Mouse (Mus musculus) left cerebral cortex, adult 2 months (tissue): ENCODE results near the gene Clint1. TPM values are rescaled to one million over a fixed set of nuclear protein-coding genes. Genes with fewer than 3 reads are reported as not detected.

ENCODE experiments used
- DNase-seq, 2 experiments: peaks; one replicate each; pipeline ENCODE4 v3.0.0; 2021 to 2022; ENCODE audit warnings: low spot score in 2 of 2, mixed read lengths in 1 of 2; ENCODE audit errors: extremely low spot score in 1 of 2
- H3K27ac ChIP-seq: fragments of 200-600 bp; 2 replicates; pipeline ENCODE4 v1.8.1; 2022
- H3K4me3 ChIP-seq: fragments of 200-600 bp; 2 replicates; pipeline ENCODE4 v1.8.1; 2022
- CTCF ChIP-seq: fragments of 200-600 bp; IDR thresholded peaks from 2 replicates; pipeline ENCODE4 v1.8.1; 2022; ENCODE audit warnings: antibody characterized with exemption, mild to moderate bottlenecking, moderate library complexity
- intact Hi-C: fragments of 180-260 bp; cut with DNase I; formaldehyde crosslinking; loops from one replicate; pipeline ENCODE4 v1.15.1; 2025
- total RNA-seq, 2 experiments: library from RNA; stranded (reverse); gene quantifications; 2 replicates each; pipeline ENCODE4 v1.2.3; 2021

Clint1 gene
- total RNA-seq, 2 experiments from 2014 or later: 52.5 to 53.4 TPM

DNA sequence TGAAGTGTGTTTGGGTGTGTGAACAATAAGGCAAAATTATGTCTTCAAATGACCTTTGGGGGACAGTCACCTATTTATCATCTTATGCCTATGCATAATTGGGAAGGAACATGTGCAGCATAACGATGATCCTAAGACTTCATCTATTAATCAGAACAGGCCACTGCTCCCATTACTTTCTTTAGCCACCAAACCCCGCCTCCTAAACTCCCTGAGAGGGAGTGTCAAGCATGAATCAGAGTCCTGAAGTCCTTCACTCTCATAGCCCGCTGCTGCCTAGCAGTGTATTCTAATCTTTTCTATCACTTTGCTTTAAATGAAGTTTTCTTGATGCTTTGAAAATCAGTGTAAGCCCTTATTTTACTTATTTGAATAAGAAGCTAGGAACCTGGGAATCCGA, 2.6 kb upstream of the Clint1 start:
- H3K4me3 ChIP-seq: no peak overlapping the region
- no peak for DNase-seq
- no peak overlapping the region for H3K27ac ChIP-seq
- intact Hi-C loops: no loop called here
- TF ChIP-seq CTCF: no peak

DNA sequence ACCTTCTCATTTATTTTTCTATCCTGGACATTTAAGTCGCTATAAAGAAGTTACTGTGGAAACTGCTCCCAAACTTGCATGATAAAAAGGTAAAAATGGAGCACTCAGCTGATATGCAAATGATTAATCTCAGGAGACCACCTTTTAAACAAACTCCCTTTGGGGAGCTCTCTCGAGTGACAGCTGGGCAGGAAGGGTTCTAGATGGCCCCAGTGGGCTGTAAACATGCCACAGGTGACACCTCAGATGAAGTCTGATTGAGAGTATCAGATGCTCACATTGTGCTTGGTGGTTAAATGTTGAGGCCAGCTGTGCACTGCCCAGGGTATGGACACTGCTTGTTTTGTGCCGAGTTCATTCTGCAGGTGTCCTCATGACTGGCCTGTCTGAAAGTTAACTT, 2.0 kb upstream of the Clint1 start:
- intact Hi-C loops: no loop called here

GRCm38 (mm10) chr11:45850317-45850716, 1.5 kb upstream of the Clint1 start:
- intact Hi-C loops: no loop called here
- Histone ChIP-seq H3K27ac (no peak overlapping the region), H3K4me3 (no peak overlapping the region)
- DNase-seq: no peak
- no peak for TF ChIP-seq CTCF

More for the DNA sequence above, 2.0 kb upstream of the Clint1 start:
- Histone ChIP-seq H3K27ac (no peak overlapping the region), H3K4me3 (no peak overlapping the region)
- no peak for DNase-seq
- TF ChIP-seq CTCF: no peak

DNA sequence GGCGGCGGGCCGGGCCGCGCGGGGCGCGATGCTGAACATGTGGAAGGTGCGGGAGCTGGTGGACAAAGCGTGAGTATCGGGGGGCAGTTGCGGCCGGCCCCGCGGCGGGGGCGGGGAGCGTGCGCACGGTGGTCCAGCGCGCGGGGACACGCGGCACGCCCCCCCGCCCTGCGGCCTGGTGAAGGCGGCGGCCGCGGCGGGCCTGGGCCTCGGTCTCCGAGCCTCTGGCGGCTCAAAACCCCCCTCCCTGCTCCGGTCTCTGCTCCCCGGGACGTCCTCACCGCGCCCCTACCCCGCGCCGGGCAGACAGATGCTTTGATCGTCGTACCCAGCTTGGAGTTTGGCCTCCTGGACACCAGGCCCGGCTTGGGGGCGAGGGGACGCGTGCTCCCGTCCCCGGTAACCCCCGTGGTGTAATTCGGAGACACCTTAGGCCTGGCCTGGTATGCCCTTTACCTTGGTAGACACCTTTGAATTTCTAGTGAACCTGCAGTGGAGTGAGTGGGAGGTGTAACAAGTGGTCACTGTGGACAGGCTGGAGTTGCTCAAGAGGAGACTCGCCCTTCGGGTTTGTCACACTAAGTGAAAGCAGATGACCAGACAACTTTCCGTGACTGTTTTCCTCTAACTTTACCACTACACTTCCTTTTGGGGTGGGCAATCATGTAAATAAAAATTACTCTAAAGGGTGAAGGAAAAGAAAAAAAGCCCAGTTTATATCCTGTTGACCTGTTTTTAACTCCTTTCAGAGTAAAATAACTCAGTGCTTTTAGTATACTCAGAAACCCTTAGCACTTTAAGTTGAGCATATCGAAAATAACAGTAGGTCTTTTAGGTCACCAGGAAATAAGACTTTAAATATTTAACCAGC, 508 bp downstream of the Clint1 start:
- intact Hi-C loops: no loop called here
- DNase-seq: peak in 1 of 2 experiments; percentile 17
- H3K4me3 ChIP-seq: peak overlapping the region; percentile 80
- TF ChIP-seq CTCF: no peak
- H3K27ac ChIP-seq: peak overlapping the region; percentile 68

- no peak overlapping the region for H3K27ac ChIP-seq
- DNase-seq: no peak
- no peak for TF ChIP-seq CTCF
- intact Hi-C loops: no loop called here
- H3K4me3 ChIP-seq: peak overlapping the region; percentile 80
Observed at GRCm38 (mm10) chr11:45852995-45853317, 1.1 kb downstream of the Clint1 start.

DNA sequence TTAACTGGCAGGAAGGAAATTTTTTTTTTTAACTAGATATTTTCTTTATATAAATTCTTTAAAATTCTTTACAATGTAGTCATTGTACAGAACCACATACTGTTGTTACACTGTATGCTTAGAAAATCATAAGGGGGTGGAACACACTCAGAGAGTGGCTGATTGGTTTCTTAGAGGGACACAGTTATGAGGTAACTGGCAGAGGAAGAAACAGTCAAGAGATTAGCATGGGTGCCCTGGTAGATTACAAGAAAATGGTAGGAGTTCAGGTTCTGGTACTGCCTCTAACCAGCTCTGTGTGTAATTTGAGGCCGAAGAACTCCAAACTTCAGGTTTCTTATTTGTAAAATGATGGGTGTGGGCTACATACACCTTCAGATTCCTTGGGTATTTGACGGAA, 2.1 kb downstream of the Clint1 start:
- no peak for TF ChIP-seq CTCF
- H3K27ac ChIP-seq: no peak overlapping the region
- no peak for DNase-seq
- H3K4me3 ChIP-seq: no peak overlapping the region
- intact Hi-C loops: no loop called here

DNA sequence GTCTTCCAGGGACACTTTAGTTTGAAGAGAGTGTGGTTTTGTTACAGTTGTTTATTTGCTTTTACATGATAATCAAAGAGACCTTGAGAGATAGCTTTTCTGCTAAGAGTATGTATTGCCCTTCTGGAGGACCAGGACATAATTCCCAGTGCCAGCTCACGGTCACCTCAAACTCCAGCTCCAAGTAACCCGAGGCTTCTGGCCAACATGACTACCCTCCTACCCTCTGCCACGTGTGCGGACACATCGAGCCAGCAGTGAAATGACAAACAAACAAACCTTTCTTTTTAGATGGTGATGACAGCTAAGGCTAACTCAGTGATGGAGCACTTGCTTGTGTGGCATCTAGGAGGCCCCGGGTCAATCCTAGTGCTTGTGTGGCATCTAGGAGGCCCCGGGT, 2.5 kb downstream of the Clint1 start:
- intact Hi-C loops: no loop called here
- DNase-seq: no peak
- no peak for TF ChIP-seq CTCF
- no peak overlapping the region for H3K27ac ChIP-seq
- H3K4me3 ChIP-seq: no peak overlapping the region

DNA sequence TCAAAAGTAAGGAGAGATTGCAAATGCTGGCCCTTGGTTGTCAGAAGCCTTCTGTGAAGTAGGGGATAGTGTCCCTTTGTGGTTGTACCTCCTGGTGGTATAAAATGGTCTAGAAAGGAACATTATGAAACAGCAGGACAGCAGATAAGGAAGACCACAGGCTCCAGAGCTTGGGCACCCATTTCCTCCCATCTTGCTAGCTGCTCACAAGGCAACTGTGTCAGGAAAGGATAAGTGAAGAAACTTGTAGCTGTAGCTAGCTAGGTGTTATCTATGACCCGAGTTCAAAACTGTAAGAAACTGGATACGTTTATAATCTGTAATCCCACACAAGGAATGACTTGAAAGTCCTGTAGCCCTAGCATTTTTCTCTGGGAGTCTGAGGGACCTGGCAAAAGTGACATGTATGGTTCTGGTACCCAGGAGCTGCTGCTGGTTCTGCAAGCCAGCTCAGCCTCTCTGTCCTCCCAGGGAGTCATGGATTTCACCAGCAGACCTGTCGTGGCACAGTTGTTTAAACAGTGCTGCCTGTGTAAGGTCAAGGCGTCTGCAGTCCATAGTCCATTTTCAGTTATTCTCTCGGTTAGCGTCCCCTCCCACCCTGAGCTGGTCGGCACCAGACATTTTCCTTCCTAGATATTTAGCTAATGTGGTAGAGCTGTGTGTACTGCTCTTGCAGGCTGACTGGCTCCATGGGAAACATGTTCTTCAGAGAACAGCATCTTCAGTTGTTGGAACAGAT, 3.7 kb downstream of the Clint1 start:
- no peak for DNase-seq
- no peak overlapping the region for H3K27ac ChIP-seq

GRCm38 (mm10) chr11:45856149-45856516, 4.3 kb downstream of the Clint1 start:
- no peak for TF ChIP-seq CTCF
- H3K27ac ChIP-seq: no peak overlapping the region
- intact Hi-C loops: no loop called here
- no peak for DNase-seq
- no peak overlapping the region for H3K4me3 ChIP-seq

More for the DNA sequence above, 3.7 kb downstream of the Clint1 start:
- no peak overlapping the region for H3K4me3 ChIP-seq
- intact Hi-C loops: no loop called here
- no peak for TF ChIP-seq CTCF

DNA sequence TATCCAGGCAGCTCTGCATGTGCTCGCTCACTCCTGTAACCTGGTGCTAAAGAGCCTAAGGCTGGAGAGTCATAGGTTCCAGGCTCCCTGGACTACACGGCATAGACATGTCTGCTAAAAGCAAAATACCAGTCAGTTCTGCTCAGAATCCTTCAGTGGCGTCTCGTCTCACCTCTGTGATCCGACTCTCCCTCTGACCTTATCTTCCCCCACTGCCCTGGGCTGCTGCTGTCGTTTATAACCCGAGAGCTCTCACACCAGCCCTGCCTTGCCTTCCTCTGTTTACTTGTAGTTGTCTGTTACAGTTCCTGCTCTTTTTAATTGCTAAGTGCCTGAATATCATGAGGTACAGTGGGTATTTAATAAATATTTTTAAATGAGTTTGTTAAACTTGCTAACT, 9.5 kb downstream of the Clint1 start:
- intact Hi-C loops: no loop called here

GRCm38 (mm10) chr11:45864409-45864808, 12.6 kb downstream of the Clint1 start:
- no peak overlapping the region for H3K4me3 ChIP-seq
- intact Hi-C loops: no loop called here
- no peak for DNase-seq
- no peak overlapping the region for H3K27ac ChIP-seq
- no peak for TF ChIP-seq CTCF

More for the DNA sequence above, 9.5 kb downstream of the Clint1 start:
- H3K4me3 ChIP-seq: no peak overlapping the region
- no peak for DNase-seq
- no peak for TF ChIP-seq CTCF
- H3K27ac ChIP-seq: no peak overlapping the region

DNA sequence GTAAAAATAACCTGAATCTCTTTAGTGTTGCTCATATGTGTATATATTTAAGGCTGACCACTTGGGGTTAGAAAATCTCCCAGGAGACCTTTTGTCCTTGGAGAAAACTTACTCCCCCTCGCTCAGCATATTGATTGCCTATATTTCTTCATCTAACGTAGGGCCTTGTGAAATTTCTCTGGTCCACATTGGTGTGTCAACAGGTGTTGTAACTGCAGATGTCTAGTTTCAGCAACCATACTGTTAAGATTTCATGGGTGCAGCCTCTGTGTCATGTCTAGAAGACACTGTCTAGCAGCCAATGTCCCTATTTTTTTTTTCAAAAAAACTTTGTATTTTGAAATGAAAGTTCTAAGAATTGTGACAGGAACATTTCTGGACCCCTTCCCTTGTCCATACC, 14.0 kb downstream of the Clint1 start:
- no peak for DNase-seq
- no peak overlapping the region for H3K27ac ChIP-seq
- intact Hi-C loops: no loop called here
- H3K4me3 ChIP-seq: no peak overlapping the region
- no peak for TF ChIP-seq CTCF
